Mouse (Mus musculus): ENCODE measurements around the gene Oscp1. TPM values are rescaled to one million over a fixed set of nuclear protein-coding genes. Genes with fewer than 3 reads are reported as not detected.

The Oscp1 gene
- total RNA-seq, 1 experiment from 2014 or later = 7.5 TPM

DNA sequence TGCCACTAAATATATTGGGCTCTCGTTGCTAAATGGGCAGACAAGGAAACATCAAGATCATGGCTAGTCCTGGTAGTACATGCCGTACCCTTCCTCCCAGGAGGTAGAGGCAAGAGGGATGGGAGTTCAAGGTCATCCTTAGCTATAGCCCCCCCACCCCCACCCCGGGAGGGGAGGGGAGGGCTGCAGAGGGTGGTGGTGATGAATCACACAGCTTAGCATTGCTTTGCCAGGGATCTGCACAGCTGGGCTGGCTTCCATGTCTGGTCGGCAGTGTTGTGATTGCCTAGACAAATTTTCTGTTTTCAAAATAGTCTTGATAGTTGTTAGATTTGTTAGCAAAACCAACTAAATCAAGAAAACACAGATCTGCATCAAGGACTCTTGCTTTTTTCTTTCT is 20.9 kb downstream of the Oscp1 start:
- no peak for ATAC-seq (replicated peaks; ENCODE audit: low read depth, poor library complexity, severe bottlenecking)

DNA sequence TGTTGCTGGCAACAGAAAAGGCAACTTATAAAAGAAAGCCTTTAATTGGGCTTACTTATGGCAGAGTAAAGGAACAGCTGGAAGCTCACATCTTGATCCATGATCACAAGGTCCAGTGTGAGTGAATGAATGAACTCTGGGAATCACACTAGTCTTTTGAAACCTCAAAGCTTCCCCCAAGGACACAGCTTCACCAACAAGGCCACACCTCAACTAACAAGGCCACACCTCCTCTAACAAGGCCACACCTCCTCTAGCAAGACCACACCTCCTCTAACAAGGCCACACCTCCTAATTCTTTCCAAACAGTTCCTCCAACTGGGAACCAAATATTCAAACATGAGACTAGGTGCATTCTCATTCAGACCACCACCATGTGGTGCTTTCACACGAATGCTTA is 23.2 kb downstream of the Oscp1 start:
- no peak for ATAC-seq (replicated peaks; ENCODE audit: low read depth, poor library complexity, severe bottlenecking)

DNA sequence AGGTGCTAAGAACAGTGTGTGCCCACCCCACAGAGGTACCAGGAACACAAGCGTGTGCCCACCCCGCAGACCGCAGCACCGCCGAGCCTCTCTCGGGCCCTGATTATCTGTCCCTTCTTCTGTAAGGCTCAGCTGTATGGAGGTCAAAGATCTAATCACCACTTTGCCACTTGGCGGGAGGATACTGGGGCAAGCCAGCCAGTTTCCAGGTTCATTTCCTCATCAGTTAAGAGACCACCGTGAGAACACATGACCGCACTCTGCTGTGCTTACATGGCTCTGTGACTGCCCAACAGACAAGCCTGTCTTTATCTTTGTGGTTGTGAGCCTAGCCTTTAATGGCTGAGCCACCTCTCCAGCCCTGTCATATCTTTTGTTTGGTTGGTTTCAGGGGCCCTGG is 24.7 kb downstream of the Oscp1 start:
- peak; percentile 51 for ATAC-seq (replicated peaks; ENCODE audit: low read depth, poor library complexity, severe bottlenecking)

DNA sequence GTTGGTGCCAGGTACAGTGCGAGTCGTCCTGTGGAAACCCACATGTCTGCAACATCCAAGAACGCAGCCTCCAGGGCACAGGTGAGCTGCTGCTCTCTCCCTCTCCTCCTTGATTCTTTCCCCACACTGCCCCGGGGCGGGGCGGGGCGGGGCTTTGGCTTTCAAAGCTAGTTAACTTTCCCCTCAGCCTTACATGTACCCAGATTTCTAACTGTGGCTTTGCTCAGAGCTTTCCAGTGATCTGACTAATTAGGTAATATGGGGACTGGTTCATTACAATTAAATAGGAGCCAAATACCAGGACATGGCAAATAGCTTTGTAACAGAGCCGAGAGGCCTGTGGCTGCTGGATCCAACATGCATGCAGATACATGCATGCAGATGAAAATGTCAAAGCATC is 26.0 kb downstream of the Oscp1 start:
- ATAC-seq (replicated peaks; ENCODE audit: low read depth, poor library complexity, severe bottlenecking) = no peak

DNA sequence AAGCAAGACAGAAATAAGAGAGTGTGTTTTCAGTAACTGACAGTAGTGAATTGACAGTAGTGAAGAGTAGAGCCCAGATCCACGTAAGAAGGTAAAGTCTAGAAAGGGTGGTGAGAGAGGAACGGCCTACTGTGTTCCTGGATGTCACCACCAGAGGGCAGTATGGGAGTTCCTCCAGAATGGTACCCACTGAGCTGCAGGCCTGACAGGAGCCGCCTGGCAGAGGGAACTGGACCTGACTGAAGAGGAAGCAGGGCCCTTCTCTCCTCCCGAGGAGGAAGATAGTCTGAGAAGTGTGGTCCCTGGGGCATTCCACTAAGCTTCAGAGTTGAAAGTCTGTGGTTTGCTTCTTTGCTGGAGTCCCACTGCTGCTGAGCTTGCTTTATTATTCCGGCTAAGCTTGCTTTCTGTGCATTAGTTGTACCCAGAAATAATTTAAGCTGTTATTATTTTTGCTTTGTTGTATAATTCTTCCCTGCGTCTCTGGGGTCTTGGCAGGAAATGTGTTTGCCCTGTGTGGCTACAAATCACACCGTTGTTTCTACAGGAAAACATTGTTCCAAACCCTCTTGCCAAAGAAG is 27.7 kb downstream of the Oscp1 start:
- ATAC-seq (replicated peaks; ENCODE audit: low read depth, poor library complexity, severe bottlenecking) = peak; percentile 97

DNA sequence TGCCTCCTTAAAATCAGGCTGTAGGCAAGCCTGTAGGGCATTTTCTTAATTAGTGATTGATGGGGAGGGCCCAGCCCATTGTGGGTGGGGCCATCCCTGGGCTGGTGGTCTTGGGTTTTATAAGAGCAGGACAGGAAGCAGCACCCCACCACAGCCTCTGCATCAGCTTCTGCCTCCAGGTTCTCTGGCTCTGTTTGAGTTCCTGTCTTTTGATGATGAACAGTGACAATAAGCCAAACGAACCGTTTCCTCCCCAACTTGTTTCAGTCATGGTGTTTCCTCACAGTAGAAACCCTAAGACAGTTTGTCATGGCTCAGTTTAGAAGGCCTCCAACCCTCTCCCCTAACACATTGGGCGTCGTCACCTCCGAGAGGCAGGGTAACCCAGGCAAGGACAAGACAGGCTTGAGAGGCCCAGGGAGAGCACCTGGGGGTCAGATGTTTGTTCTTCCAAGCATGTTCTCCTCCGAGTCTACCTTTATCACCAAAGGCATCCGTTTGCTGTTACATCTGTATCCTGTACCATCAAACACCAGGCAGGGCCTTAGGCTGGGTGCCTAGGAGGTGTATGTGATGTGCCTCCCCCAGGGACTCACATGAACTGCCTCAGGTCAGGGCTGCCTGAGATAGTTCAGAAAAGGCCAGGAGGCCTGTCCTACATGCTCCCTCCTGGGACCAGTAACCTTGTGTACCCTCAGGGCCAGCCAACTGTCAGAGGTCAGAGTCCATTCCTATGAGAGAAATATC is 31.9 kb downstream of the Oscp1 start:
- ATAC-seq (replicated peaks; ENCODE audit: low read depth, poor library complexity, severe bottlenecking) = no peak

DNA sequence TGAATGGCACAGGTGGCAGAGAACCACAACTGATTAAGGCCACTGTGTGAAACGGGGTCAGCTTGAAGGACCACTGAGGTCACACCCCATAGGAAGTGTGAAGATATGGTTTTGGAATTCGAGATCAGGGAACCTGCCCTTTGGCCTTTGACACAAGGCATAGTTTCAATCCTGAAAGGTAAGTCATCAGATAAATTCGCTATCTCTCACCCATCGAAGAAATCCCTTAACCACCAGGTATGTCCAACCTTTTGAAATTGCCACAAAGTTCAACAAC is 32.4 kb downstream of the Oscp1 start:
- no peak for ATAC-seq (replicated peaks; ENCODE audit: low read depth, poor library complexity, severe bottlenecking)

DNA sequence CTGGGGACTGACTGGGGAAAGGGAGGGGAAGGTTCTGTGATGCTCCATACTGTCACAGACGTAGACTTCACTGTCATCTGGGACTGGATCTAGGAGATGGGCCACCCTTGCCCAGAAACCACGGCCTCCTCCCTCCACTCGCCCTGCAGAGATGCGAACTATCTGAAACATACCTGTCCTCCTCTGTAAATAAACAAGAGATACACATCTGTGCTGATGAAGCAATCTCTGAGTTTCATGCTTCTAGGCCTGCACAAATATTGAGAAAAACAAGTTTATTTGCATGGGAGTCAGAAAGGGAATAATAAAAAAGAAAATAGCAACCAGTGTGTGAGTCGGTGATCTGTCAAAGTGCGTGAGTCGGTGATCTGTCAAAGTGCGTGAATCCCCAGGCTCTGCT is 33.5 kb downstream of the Oscp1 start:
- ATAC-seq (replicated peaks; ENCODE audit: low read depth, poor library complexity, severe bottlenecking) = no peak

DNA sequence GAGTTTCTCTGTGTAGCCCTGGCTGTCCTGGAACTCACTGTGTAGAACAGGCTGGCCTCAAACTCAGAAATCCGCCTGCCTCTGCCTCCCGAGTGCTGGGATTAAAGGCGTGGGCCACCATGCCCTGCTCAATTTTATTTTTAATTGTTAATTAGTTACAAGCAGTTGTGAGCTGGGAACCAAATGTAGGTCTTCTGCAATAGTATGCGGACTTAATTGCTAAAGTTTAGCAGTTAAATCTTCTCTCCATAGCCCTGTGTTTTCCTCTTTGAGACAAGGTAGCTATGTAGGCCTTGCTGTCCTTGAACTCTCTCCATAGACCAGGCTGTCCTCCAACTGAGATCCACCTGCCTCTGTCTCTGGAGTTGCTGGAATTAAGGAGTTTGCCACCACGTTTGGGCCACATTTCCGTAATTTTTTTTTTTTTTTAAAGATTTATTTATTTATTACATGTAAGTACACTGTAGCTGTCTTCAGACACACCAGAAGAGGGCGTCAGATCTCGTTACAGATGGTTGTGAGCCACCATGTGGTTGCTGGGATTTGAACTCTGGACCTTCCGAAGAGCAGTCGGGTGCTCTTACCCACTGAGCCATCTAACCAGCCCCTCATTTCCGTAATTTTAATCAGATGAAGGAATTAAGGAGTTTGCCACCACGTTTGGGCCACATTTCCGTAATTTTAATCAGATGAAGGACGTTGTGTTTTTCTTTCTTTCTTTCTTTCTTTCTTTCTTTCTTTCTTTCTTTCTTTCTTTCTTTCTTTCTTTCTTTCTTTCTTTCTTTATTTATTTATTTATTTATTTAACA is 37.5 kb downstream of the Oscp1 start:
- peak; percentile 36 for ATAC-seq (replicated peaks; ENCODE audit: low read depth, poor library complexity, severe bottlenecking)

DNA sequence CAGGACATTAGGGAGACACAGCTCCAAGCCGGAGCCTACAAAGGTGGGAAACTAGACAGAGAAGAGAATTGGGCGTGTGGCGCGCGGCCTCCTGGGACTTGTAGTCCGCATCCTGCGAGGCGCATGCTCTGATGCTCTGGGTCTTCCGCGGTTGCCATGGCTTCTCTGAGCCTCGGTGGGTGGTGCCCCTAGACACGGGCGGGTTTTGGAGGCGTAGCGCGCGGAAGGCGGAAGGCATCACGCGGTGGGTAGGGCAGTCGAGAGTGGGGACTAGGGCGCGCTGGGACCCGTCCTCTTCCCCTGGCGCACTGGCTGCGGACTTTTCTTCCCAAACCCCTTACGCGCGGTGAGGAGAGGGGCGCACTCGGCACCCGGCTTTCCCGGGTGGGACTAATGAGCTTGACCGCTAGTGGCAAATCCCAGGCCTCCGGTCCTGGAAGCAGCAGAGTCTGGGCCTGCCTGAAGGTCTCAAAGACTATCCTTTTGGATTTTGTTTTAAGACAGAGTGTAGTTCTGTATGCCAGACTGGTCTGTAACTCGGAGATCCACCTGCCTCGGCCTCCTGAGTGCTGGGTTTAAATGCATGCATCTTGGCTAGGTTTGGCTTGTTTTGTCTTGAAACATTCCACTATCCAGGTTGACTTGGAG is 38.2 kb downstream of the Oscp1 start, which contains the start of gene Lsm10:
Gene Lsm10, plus strand, starts transcription at position 160 of the 648 bp plus-strand sequence.
- ATAC-seq (replicated peaks; ENCODE audit: low read depth, poor library complexity, severe bottlenecking) = peak; percentile 99

DNA sequence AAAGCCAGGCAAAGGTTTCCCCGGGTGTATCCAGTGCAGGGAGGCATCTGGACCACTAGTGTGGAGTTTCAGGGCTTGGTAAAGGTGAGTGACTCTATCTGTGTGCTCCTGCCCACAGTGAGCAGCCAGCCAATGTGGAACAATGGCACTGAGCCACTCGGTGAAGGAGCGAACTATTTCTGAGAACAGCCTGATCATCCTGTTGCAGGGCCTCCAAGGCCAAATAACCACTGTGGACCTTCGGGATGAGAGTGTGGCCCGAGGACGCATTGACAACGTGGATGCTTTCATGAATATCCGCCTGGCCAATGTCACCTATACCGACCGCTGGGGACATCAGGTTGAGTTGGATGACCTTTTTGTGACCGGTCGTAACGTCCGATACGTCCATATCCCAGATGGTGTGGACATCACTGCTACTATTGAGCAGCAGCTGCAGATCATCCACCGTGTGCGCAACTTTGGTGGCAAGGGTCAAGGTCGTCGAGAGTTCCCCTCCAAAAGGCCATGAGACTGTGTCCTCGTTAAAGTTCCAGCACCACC is 39.4 kb downstream of the Oscp1 start:
- ATAC-seq (replicated peaks; ENCODE audit: low read depth, poor library complexity, severe bottlenecking) = no peak

DNA sequence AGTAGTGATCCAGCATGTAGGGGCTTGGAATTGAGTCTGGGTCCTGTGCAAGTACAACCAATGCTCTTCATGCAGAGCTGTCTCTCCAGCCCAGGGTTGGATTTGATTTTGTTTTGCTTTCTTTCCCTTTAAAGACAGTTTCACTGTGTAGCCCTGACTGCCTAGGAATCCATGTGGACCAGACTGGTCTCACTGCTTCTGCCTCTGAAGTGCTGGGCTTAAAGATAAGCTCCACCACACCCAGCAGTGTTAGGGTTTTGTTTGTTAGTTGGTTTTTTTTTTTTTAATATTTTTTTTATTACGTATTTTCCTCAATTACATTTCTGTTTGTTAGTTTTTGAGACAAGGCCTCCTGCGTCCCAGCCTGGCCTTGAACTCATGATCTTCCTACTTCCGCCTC is 41.0 kb downstream of the Oscp1 start:
- no peak for ATAC-seq (replicated peaks; ENCODE audit: low read depth, poor library complexity, severe bottlenecking)

DNA sequence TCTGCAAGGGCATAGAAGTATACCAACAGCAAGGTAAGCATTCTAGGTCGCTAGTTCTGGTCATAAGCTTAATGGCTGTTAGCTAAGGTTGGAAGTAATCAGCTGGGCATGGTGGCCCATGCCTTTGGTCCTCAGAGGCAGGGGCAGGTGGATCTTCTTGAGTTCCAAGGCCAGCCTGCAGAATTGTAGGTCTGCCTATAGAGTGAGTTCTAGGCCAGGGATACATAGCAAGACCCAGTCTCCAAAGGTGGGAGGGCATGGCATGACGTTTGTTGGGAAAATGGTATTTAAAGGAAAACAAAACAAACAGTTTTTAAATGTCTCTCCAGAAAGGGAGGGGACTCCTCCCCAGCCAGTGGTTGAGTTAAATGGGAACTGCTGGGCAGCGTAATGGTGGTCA is 42.4 kb downstream of the Oscp1 start:
- ATAC-seq (replicated peaks; ENCODE audit: low read depth, poor library complexity, severe bottlenecking) = no peak

DNA sequence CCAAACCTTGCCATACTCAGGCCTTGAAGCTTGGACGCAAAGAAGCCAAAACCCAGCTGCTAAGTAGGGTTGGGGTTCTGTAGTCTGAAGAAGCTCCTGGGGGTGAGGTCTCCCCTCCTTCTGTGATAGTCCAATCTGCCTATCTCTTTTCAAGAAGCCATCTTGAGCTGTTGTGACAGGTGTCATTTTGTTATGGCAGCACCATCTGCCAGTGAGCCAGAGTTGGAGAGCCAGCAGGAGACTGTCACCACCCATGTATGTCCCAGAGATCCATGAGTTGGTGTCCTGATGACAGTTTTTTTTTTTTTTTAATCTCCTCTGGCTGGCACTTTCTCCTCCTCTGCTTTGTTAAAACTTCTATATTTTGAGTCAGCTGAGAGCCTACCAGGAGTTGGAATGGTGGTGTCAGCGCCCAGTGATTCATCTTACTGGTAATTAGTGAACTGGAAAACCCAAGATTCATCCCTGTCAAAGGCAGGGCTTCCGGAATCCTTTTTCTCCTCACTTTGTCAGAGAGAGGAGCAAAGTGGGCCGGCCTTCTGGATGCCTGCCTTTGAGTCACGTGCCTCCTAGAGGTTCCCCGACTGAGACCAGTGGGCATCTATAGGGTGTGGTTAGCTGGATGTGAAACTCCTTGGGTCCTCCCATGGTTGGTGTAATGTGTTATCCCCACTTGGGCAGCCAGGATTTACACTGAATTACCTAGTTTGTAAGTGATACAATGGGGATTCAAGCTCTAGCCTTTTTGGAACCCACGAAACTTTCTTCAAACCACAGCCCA is 43.9 kb downstream of the Oscp1 start:
- no peak for ATAC-seq (replicated peaks; ENCODE audit: low read depth, poor library complexity, severe bottlenecking)

DNA sequence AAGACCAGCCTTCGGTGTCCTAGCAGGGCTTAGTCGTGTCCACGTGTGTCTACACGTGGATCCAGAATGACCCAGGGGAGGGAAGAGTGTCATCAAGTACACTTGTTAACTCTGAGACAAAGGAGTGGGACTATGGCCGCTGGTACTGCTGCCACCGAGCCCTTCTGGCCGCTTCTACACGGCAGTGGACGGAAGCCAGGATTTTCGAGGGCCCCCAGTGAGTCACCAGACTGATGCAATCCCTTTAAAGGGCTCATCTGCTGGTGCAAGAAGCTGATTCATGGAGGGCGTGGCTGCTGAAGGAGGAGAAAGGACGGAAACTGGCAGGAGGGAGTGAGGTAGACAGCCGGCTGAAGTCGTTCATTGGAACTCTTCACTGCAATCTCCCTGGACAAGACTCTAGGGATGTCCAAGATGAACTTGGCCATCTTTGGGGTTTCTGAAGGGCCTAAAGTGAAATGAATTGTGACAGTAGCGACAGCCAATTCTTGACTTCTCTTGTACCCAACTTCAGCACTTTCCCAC is 44.8 kb downstream of the Oscp1 start:
- peak; percentile 81 for ATAC-seq (replicated peaks; ENCODE audit: low read depth, poor library complexity, severe bottlenecking)

DNA sequence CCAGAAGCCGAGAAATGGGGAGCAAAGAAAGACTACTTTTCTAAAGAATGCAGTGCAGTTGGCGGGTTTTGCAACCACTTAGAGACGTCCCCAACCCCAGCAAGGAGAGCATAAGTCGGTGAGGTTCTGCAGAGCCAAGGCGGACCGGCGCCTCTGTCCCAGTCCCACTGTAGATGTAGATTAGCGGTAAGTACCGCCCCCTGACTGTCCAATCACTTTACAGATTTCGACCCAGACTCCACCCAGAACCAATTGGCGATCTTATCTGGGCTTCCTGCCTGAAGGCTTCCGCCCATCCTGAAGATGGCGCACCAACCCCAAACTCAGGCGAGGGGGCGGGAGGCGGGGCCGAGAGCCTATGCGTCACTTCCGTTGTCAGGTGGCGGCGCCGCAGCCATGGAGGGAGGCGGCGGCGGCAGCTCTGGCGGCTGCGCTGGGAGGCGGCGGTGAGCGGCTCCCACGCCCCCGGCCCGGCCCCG is 45.3 kb downstream of the Oscp1 start, which contains the start of gene Stk40:
Gene Stk40, plus strand, starts transcription at position 368 of the 479 bp plus-strand sequence.
- ATAC-seq (replicated peaks; ENCODE audit: low read depth, poor library complexity, severe bottlenecking) = peak; percentile 82

DNA sequence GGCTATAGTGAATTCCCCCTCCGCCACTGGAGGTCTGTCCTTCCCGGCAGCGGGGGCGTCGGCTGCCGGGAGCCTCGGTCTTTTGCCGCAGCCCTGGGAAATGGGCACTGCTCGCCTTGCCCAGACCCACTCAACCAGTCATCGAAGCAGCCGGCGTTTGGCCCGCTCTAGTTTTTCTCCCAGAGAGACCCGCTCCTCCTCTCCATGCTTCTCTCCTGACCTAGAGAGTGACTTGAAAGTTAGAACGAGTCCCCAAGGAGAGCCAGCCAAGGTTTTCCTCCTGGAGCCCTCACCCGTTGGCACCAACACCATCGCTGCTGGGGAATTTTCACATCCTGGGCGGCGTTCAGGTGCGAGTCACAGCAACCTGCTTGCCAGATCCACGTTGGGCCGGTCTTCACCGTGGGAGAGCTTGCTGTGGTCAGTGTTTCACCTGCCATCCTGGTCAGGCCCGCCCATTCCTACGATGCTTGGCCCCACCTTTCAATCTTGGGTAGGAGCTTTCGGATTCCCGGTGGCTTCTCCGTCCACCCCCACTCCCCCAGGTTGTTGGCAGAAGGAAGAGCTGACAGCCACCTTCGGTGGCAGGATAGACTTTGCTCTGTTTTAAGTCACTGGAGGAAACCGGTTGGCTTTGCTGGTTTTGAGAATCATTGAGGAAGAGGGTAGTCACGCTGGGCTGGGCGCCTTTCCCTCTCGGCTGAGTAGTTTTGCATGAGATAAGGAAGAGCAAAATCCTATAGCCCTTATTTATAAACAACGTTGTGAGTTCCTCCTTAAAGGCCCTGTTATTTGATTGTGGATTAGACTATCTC is 46.1 kb downstream of the Oscp1 start:
- ATAC-seq (replicated peaks; ENCODE audit: low read depth, poor library complexity, severe bottlenecking) = no peak

DNA sequence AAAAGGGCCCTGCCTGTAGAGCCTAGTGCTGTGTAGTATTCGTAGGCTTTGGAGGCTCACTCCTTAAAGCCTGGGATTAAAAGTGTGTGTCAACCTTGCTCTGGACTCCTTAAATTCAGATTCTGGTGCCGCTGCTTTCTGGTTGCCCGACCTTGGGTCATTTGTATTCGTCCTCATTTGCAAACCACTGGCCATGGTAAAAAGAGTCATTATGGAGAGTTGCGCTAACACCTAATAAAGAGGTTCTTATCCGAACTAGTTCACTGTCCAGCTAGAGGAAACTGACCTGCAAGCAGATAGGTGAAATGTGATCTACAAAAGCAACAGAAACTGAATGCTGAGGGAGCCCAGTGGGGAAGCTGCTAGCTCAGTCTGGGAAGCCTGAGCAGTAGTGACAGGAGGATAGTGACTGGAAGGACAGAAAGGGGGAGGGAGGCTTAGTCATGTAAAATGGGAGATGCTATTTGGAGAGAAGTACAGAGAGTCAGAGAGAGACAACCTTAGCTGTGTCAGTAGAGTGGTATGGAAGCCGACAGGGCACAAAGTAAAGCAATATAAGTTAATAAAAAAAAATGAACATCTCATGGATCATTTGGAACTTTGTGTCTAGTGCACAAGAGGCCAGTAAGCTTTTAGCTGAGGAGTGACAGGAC is 46.9 kb downstream of the Oscp1 start:
- ATAC-seq (replicated peaks; ENCODE audit: low read depth, poor library complexity, severe bottlenecking) = no peak

All from common myeloid progenitor, adult 5-6 weeks (primary cell).